Mouse (Mus musculus) liver, embryonic 11.5 days (tissue): ENCODE results near the gene Cst6. TPM values are rescaled to one million over a fixed set of nuclear protein-coding genes. Genes with fewer than 3 reads are reported as not detected.

Experiments used
- polyA plus RNA-seq: library from polyadenylated mRNA; unstranded; fragments of >200 nt; fragmentation: Nextera tagmentation; extraction: Ambion mirVana; gene quantifications from 2 replicates; pipeline ENCODE4 v1.2.1, GENCODE M21; 2014

The Cst6 gene
- polyA plus RNA-seq, 1 experiment from 2014 or later = not detected

Other genes with a start within 250 kb of the Cst6 start
- 180 and 185 TPM in 2 replicates for gene Rab1b, start 242.5 kb downstream of the Cst6 start, polyA plus RNA-seq
- gene Klc2, start 231.0 kb downstream of the Cst6 start, polyA plus RNA-seq = 7.3 and 8.3 TPM in 2 replicates
- 27.0 and 30.3 TPM in 2 replicates for gene Pacs1, start 76.5 kb downstream of the Cst6 start, polyA plus RNA-seq
- 285 and 290 TPM in 2 replicates for gene Sf3b2, start 54.1 kb downstream of the Cst6 start, polyA plus RNA-seq
- gene Gal3st3, start 51.2 kb downstream of the Cst6 start, polyA plus RNA-seq = 1.6 and 2.1 TPM in 2 replicates
- not detected in 2 replicates for gene Catsper1, start 13.8 kb downstream of the Cst6 start, polyA plus RNA-seq
- gene Eif1ad, start 17.2 kb upstream of the Cst6 start, polyA plus RNA-seq = 72.9 and 76.5 TPM in 2 replicates
- 601 and 643 TPM in 2 replicates for gene Banf1, start 17.6 kb upstream of the Cst6 start, polyA plus RNA-seq
- gene Sart1, start 39.1 kb upstream of the Cst6 start, polyA plus RNA-seq = 62.7 and 73.3 TPM in 2 replicates
- gene Tsga10ip, start 53.0 kb upstream of the Cst6 start, polyA plus RNA-seq = 0.30 and 1.2 TPM in 2 replicates
- gene Drap1, start 75.4 kb upstream of the Cst6 start, polyA plus RNA-seq = 124 and 151 TPM in 2 replicates
- 24.2 and 27.2 TPM in 2 replicates for gene AI837181, start 75.6 kb upstream of the Cst6 start, polyA plus RNA-seq
- gene Fosl1, start 98.0 kb upstream of the Cst6 start, polyA plus RNA-seq = 0.52 and 0.59 TPM in 2 replicates
- gene Ccdc85b, start 108.3 kb upstream of the Cst6 start, polyA plus RNA-seq = 5.8 and 6.3 TPM in 2 replicates
- gene Fibp, start 111.0 kb upstream of the Cst6 start, polyA plus RNA-seq = 60.9 and 66.7 TPM in 2 replicates
- gene Ctsw, start 118.9 kb upstream of the Cst6 start, polyA plus RNA-seq = 0.39 and 0.52 TPM in 2 replicates
- 47.8 and 55.3 TPM in 2 replicates for gene Efemp2, start 124.4 kb upstream of the Cst6 start, polyA plus RNA-seq
- 28.3 and 33.8 TPM in 2 replicates for gene Mus81, start 138.8 kb upstream of the Cst6 start, polyA plus RNA-seq
- 2,498 and 2,516 TPM in 2 replicates for gene Cfl1, start 140.9 kb upstream of the Cst6 start, polyA plus RNA-seq
- gene 1700020D05Rik, start 154.2 kb upstream of the Cst6 start, polyA plus RNA-seq = not detected in 2 replicates
- 7.0 and 8.3 TPM in 2 replicates for gene Snx32, start 161.0 kb upstream of the Cst6 start, polyA plus RNA-seq
- 0.22 TPM in 1 of 2 replicates, not detected in the other for gene Ovol1, start 211.1 kb upstream of the Cst6 start, polyA plus RNA-seq
- gene Ap5b1, start 218.5 kb upstream of the Cst6 start, polyA plus RNA-seq = 3.6 and 3.8 TPM in 2 replicates